Mouse (Mus musculus) cerebellum, adult 18-20 months (tissue): Measurements from ENCODE around the gene Hoxd8.

Experiments
- DNase-seq, 2 experiments: peaks; one replicate each; pipeline ENCODE4 v3.0.0; 2021

Hoxd8 gene

DNA sequence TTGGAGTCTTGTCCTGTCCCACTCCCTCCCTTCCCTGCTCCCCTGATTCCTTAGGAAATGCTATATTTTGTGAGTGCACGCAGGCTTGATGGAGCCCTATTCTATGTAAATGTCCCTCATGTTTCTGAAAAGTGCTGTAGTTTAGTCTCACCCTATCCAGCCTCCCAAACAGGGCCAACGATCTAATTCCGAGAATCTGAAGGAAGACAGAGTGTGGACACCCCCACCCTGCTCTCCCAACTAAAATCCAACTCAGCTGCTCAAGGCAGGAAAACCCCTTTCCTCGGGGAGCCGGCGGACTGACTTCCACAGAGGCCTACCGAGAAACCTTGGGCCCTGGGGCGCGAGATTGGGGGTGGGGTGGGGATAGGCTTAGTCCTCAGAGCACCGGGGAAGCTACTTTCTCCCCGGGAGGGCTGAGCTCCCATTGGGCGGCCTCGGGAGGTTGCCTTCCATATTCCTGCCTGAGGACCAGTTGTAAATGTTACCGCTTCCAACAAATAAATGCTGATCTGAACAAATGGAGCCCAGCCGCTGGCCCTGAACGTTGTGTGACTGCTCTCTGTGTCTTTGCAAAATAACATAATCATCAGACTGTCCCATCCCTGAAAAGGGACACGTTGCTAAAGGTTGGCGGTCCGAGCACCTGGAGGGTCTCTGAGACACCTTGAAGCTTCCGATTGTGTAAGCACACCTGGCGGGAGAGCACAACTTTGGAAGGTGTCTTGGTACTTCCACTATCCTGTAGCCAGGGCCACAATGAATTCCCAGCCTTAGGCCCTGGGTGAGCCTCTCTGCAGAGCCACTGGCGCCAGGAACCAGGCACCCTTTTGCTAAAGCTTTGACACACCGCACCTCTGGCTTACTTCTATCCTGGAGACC, 4.5 kb upstream of the Hoxd8 start:
- no peak for DNase-seq

DNA sequence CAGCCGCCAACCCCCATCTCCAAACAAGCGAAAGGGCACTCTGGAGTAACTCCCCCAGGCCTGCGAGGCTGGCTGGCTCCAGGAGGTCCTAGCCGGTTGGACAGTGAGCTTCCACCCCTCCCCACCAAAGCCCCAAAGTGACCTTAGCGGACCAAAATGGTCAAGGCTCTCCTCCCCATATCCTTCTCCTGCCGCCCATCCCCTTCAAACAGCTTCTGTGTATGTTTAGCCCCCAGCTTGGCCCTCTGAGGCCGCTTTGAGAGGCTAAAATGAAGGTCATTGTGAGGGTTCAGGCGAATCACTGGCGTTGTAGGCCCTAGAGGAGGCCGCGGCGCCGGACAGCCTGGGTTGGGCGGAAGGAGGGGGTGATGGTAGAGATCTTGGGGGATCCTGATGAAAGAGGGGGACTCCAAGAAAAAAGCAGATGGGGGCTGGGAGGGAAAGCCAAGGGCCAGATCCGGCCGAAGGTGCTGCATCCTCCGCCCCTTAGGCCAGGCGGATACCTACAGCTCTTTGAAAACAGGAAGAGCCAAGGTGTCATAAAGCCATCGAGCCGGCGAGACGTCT, 3.8 kb upstream of the Hoxd8 start:
- DNase-seq, result no peak

DNA sequence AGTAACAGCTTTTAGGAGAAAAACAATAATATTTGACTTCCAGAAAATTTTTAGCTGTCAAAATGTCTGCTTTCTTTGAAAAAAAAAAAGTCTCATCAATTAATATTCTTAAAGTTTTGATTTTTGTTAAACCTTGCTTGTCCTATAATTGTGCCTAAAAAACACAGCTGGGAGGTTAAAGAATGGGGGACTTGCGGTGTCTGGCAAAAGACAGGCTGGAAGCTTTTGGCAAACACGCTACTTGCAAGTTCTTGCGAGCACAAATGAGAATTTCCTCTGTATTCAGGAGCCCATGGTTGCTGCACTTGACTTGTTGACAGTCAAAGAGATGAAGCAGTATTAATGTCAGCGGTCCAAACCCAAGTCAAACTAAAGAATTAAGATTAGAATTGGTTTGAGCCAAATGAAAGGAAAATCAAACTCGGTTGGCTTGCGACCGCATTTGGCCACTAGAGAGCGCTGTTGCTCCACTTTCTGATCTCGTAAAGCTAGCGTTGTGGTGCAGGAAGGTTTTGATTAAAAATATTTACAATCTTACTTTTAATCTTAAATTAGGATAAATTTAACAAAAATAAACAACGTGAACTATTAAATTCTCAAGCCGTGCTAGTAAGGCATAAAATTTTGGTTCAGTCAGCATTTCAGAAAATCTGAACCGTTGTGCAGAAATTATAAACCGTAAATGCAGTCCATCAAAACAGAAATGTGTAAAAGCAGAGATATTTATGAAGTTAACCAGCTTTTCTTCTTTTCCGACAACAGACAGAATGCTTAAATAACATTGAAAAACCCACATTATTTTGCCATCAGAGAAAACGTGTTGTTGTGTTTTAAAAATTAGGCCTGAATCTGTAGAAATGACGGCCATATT, 2.2 kb upstream of the Hoxd8 start:
- peak; percentile 55 to 70 for DNase-seq

DNA sequence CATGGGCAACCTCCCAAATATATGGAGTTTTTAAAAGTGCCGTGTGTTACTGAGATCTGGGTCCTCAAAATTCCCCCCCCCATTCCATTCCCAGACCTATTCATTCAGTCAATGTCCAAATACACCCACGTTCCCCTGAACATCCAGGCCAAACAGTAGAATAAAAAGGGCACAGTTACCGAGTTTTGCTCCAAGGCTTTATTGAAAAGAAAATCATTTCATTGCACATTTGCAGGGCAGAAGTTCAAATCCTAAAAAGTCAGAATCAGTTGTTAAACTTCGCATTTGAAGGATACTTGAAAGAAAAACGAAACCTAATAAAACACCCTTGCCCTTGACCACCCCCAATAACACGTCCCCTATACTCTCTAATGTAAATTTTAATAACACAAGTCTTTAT, 1.6 kb upstream of the Hoxd8 start:
- no peak for DNase-seq

DNA sequence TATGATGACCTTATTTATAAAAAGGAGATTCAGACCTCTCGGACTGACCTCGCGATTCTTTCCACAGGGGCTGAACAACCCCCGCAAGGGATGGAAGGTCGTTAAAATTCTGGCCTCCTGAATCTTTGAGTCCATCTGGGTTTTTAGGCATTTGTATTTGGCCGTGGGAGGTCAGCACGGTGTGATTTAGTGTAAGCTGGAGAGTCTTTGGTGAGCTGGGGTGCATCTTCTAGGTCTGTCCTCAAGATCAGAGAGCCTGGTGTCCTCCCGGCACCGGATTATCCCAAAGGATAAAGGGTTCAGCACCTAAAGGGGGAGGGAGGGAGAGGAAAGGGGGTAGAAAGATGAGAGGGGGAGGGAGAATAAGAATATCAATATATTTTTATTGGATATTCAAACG, 1.1 kb upstream of the Hoxd8 start:
- DNase-seq, result no peak

DNA sequence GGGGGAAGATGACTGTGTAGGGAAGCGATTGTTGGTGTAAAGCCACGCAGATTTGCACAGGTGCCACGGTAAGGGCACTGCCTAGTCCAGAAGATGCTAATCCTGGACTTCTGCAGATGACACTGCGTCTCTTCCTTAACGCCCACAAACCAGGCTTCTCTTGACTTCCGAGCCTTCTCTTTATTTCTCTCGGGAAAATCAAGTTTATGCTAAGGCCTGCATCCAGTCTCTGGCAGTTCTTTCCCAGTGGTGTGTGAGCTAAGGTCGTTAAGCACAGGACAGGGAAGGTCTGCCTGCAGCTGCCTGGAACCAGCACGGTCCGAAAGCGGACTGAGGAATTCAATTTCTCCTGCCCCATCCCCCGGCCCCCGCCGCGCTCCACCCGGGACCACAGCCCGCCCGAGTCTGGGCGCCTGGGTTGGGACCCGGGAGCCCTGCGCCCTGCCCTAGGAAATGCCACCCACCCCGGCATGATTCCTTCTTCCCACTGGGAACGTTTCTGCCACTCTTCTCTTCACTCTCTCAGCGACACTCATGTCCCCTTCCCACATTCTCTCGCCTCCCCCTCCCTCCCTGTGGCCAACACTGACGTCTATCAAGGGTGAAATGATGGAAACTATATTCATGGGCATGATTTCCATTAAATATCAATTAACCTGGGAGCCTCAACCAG, 559 bp upstream of the Hoxd8 start:
- no peak for DNase-seq

DNA sequence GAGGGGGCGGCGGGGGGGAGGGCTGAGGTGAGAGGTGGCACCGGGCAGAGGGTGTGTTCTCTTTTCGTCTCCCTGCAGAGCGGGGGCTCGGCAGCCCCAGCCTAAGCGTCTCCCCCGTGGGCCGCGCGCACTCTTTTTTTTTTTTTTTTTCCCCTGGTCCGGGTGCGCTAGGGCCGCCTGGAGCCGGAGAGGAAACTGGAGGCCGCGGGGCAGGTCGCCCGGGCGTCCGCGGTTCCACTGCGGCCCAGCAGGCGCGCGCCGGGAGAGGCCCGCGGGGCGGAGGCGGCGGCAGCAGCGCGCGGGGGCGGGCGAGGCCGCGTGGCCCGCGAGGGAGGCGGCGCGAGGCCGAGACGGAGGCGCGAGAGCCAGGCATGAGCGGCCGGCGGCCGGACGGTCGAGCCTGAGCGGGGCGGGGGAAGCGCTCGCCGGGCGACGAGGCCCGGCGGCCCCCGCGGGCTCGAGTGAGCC, 618 bp downstream of the Hoxd8 start:
- DNase-seq, result no peak

DNA sequence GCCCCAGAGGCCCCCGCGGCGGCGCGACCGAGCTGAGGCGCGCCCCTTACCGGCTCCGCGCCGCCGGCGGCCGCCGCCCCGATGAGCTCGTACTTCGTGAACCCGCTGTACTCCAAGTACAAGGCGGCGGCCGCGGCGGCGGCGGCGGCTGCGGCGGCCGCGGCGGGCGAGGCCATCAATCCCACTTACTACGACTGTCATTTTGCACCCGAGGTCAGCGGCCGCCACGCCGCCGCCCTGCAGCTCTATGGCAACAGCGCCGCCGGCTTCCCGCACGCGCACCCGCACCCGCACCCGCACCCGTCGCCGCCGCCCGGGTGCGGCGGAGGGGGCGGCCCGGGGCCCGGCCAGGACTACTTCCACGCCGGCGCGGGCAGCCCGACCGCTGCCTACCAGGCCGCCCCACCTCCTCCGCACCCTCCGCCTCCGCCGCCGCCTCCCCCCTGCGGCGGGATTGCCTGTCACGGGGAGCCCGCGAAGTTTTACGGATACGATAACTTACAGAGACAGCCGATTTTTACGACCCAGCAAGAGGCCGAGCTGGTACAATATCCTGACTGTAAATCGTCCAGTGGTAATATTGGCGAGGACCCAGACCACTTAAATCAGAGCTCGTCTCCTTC, 1.2 kb downstream of the Hoxd8 start:
- DNase-seq, result no peak

DNA sequence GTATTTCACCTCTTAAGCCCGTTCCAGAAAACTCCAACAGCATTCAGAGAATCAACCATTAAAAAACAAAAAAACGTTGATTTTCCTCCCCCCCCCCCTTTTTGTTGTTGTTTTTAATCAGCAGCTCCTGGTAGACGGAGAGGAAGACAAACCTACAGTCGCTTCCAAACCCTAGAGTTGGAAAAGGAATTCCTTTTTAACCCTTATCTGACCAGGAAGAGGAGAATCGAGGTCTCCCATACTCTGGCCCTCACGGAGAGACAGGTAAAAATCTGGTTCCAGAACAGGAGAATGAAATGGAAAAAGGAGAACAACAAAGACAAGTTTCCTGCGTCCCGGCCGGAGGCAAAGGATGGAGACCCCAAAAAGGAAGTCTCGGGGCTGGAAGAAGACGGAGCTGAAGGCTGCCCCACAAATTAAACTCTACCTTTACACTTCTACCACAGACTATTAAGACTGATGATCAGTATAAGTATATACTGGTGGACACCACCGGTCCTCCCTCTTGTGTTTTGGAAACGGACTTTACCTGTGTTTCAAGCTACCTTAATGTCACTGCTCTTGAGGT, 2.1 kb downstream of the Hoxd8 start:
- no peak for DNase-seq

DNA sequence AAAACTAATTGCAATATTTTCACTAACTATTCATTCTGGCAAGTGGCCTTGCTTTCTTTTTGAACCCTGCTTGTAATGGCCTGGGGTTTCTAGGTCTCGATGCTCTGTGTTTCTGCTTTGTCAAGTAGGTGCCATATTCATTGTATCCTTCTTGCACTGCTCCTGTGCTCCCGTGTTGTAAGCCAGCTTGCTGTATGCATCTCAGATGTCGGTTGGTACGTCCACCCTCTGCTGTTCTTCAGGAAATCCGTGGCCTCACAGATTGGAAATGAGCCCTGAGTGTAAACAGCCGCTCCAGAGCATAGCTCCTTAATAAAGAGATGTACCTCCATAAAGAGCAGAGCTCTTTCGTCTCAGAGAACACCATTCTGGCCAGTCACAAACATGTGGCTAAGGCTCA, 3.2 kb downstream of the Hoxd8 start:
- no peak for DNase-seq

DNA sequence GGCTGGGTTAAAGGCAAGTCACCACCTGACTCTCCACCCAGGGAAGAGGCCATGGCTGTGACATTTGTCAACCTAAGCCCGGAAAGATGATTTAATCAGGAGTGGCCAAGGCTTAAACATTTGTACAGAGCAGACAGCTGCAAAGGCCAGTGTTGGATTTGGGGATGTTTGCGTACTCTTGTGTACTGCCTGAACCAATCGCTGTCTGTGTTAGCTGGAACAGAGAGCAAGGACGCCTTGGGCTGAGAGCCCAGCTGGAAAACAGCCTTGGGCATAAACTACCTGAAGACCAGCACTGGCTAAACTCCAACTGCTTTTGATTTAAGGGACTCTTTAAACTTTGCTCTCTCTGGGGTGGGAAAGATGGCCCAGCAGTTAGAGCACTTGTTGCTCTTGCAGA, 4.3 kb downstream of the Hoxd8 start:
- DNase-seq, result no peak

DNA sequence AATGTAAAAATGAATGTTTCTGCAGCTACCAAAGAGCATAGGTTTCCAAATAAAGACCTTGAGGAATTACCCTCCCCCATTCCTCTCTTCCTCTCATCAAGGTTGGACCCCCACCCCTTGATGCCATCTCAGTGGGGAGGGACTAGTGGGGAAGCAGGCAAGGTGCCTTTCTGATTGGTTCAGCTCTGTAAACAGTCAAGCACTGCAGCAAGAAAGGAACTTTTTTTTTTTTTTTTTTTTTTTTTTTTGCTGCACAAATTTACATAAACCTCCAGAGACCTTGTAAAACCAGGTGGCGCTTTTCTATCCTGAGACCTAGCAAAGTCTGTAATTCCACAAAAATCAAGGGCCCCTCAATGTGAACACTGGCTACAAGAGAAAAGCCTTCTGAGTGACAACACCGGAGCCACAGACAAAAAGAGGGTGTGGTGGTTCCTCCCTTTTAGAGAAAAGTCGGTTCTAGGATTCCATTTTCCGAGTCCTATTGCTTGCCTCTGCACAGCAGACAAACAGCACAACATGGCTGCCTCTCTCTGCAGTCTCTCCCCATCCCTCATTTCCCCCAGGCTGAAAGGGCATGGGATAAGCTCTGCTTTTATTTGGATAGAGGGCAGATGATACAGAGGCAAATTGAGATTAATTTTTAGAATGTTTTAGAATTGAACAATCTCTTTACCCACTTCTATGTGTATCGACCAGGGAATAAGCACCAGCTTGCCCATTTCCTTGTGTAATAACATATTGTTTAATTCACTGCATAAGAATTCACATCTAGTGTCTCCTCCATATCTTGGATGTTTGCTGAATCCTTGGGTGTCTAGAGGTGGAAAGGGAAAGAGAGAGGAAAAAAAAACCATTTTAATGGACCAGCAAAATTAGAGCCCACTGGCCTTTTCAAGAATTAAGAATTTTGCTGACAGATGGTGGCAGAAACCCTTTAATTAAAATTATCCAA, 5.3 kb downstream of the Hoxd8 start:
- DNase-seq, result no peak

DNA sequence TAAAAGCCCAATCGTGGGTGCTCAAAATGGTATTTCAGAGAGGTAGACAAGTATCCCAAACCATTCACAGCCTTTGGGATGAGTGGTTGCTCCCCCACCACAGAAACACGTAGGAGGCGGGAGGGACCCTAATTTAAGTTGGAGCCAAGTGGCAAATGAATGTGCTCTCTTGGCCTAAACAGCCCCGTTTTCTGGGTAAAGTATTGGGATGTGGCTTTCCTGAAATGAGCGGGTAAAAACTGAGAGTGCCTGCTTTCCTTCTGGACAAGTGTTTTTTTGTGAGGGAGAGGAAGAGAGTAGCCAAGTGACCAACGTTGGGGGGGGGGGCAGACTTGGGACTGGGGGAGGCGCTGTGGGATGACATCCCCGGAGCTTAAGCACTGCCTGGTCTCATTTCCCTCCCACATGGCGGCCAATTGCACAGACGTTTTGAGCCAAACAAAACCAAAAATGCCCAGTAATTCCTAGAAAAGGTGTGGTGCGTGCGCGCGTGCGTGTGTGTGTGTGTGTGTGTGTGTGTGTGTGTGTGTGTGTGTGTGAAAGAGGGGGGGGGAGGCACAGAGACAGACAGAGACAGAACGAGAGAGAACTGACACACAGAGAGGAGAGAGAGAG, 6.6 kb downstream of the Hoxd8 start:
- DNase-seq, result no peak

DNA sequence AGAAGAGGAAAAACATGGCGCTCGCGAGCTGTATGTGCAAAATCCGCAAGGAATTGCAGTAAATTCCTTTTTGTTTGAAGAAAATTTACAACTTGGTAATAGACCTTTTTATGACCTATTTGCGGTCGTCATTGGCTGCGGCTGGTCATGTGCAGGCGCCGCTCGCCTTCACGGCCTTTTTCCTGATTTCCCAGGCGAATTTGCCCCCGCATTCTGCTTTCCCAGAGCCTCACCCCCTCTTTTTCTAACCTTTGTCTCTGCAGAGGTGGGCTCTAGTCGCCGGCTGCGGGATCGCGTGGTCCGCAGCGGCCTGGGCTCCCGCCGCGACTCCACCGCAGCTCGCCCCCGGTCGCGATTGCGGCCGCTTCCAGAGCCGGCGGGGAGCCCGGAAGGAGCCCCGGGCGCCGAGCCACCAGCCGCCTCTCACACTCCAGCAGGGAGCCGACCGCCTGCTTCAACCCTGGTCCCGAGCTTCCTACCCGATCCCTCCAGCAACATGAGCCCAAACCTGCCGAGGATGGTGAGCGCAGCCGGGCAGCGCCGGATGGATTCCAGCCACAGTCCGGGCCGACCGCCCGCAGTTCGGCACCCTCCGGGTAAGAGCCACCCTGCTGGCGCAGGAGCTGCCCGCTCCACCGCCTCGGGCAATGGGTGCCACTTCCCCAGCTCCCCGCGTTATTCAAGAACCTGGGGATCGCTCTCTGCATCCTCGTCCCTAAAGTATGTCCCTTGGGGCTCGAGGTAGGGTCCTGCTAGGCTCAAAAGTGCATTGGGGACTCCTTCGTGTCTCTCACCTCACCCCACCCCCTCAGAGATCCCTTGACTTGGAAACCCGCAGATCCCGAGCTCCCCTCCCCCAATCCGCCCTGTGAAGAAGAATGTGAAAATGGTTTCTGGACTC, 7.6 kb downstream of the Hoxd8 start, which contains the start of the genes Hoxd3 and Hoxd4:
Gene Hoxd3, plus strand, starts transcription at position 207 of the 901 bp plus-strand sequence.
Gene Hoxd4, plus strand, starts transcription at position 209 of the 901 bp plus-strand sequence.
- DNase-seq, result no peak

DNA sequence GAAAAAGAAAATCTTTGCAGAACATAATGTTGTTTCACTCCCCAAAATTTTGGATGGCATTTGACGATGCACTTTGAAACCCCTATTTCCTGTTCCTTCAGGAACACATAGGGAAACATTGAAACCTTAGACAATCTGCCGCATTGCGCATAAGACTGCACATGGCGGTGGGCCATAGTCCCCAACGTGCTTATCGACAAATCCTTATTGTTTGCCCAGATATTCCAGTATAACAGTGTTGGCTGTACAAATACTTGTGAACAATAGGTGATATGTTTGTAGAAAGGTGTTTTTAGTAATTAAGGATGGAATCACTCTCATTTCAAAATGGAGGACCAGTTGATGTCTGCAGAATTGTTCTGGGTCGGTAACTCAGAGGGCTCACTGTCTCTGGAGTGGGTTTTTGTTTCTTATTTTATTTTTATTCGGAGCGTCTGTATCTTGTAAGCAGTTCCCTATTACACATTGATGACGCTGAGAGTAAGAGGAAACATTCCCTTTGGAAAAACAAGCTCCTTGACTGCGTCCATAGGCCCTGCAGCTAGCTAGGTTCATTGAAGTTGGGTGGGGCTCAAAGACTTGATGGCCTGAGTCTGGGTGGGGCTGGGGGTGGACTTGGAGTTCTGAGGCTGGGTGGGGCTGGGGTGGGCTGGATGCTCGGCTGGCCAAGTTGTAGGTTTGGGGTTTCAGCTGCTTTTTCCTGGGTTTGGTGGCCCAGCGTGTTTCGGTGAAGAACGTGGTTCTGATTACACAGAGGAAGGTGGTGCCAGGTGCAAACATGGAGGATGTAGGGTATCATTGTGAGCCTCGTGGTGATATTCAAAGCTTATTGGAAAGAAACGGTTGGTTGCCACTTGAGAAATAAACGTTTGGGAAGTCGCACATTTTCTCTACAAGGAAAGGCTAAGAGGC, 9.1 kb downstream of the Hoxd8 start:
- DNase-seq, result no peak

DNA sequence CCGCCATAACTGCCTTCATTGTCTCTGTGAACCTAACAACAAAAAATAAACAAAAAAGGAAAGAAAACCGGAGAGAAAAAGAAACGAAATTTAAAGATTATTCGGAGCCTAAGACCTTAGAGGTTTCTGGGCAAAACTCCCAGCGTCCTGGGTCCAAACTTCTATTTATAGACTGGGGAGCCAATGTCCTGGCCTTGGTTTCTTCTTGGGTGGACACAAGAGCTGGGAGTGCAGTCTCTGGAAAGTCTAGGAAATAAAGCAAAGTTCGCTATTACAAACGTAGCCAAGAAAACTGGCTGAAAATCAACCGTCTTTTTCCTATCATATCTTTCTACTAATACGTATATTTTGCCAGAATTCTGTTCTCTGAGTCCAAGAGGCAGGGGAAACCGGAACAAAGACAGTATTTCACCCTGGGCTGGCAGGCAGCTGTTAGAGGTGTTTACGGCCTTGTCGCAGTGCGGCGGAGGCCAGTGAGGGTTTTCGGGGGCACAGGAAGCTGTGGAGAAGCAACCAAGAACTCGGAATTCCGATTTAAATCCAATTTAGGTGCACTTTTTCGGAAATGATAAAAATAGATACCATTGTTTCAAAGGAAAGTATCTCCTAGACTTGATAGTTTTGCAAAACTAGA, 9.9 kb downstream of the Hoxd8 start:
- DNase-seq, result no peak

DNA sequence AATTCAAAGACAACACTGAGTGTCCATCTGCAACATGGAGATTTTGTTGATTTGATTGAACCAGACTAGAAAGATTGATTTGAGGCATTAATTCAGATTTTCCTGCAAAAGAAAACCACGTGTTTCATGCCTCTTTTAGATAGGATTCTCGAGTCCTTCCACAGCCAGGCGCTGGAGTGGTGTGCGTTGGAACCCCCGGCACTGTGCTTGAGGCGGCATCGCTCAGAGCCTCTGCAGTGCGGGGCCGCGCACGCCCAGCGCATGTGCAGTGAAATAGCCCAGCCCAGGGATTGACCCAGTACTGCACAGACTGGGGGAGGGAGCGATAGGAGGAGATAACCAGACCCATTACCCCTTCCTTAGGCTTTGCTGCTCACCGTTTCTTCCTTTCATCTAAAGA, 10.5 kb downstream of the Hoxd8 start:
- DNase-seq, result no peak
